Mouse (Mus musculus): ENCODE measurements around the gene Vamp8. TPM values are rescaled to one million over a fixed set of nuclear protein-coding genes. Genes with fewer than 3 reads are reported as not detected.

Vamp8 gene
- polyA plus RNA-seq, 1 experiment from 2014 or later = 206 TPM

GRCm38 (mm10) chr6:72373184-72373583, 17.3 kb downstream of the Vamp8 start:
- Histone ChIP-seq H3K9ac (replicated peaks; ENCODE audit: low read depth, low read length) (no peak overlapping the region), H3K4me1 (ENCODE audit: control insufficient read depth, insufficient read depth, low read length) (peaks cover 9% of the 10 kb centered on the region; the same call in 1 of the 2 replicates), H3K27me3 (ENCODE audit: control insufficient read depth, insufficient read depth, low read length) (no peaks in the 10 kb centered on the region), H3K4me2 (replicated peaks; ENCODE audit: low read depth, low read length) (no peak overlapping the region), H3K36me3 (ENCODE audit: control insufficient read depth, insufficient read depth, low read length) (no peaks in the 10 kb centered on the region), H3K9me3 (ENCODE audit: control insufficient read depth, low read depth, low read length) (no peaks in the 10 kb centered on the region), H3K4me3 (ENCODE audit: low read depth, low read length) (no peak overlapping the region), H3K27ac (ENCODE audit: low read length) (no peak overlapping the region)
- 70% methylated on average over 4 of the region's 4 CpGs for WGBS
- no peak for ATAC-seq (ENCODE audit: insufficient number of reproducible peaks, insufficient read depth, low FRiP score, low read depth)

- H3K9me3 ChIP-seq (ENCODE audit: control insufficient read depth, low read depth, low read length) = no peaks in the 10 kb centered on the region
- no peaks in the 10 kb centered on the region for H3K27me3 ChIP-seq (ENCODE audit: control insufficient read depth, insufficient read depth, low read length)
- H3K9ac ChIP-seq (replicated peaks; ENCODE audit: low read depth, low read length) = no peak overlapping the region
- H3K4me2 ChIP-seq (replicated peaks; ENCODE audit: low read depth, low read length) = no peak overlapping the region
- peaks cover 9% of the 10 kb centered on the region; the same call in 1 of the 2 replicates for H3K4me1 ChIP-seq (ENCODE audit: control insufficient read depth, insufficient read depth, low read length)
- WGBS = 18% methylated on average over 1 of the region's 1 CpGs
- peak overlapping the region; percentile 4; the same call in 1 of the 2 replicates for H3K27ac ChIP-seq (ENCODE audit: low read length)
- H3K4me3 ChIP-seq (ENCODE audit: low read depth, low read length) = no peak overlapping the region
- no peak for ATAC-seq (ENCODE audit: insufficient number of reproducible peaks, insufficient read depth, low FRiP score, low read depth)
- no peaks in the 10 kb centered on the region for H3K36me3 ChIP-seq (ENCODE audit: control insufficient read depth, insufficient read depth, low read length)
These were observed 18.9 kb downstream of the Vamp8 start for GRCm38 (mm10) chr6:72371571-72371970.

- Histone ChIP-seq H3K27ac (ENCODE audit: low read length) (peak overlapping the region; percentile 4; the same call in 1 of the 2 replicates), H3K27me3 (ENCODE audit: control insufficient read depth, insufficient read depth, low read length) (no peaks in the 10 kb centered on the region), H3K9me3 (ENCODE audit: control insufficient read depth, low read depth, low read length) (no peaks in the 10 kb centered on the region), H3K36me3 (ENCODE audit: control insufficient read depth, insufficient read depth, low read length) (no peaks in the 10 kb centered on the region), H3K4me1 (ENCODE audit: control insufficient read depth, insufficient read depth, low read length) (peaks cover 9% of the 10 kb centered on the region; the same call in 1 of the 2 replicates), H3K9ac (replicated peaks; ENCODE audit: low read depth, low read length) (no peak overlapping the region), H3K4me2 (replicated peaks; ENCODE audit: low read depth, low read length) (no peak overlapping the region), H3K4me3 (ENCODE audit: low read depth, low read length) (no peak overlapping the region)
- no peak for ATAC-seq (ENCODE audit: insufficient number of reproducible peaks, insufficient read depth, low FRiP score, low read depth)
- WGBS = 28% methylated on average over 5 of the region's 5 CpGs
These were observed 19.4 kb downstream of the Vamp8 start for GRCm38 (mm10) chr6:72371147-72371546.

- ATAC-seq (ENCODE audit: insufficient number of reproducible peaks, insufficient read depth, low FRiP score, low read depth) = no peak
- peaks cover 9% of the 10 kb centered on the region; the same call in 1 of the 2 replicates for H3K4me1 ChIP-seq (ENCODE audit: control insufficient read depth, insufficient read depth, low read length)
- H3K4me2 ChIP-seq (replicated peaks; ENCODE audit: low read depth, low read length) = no peak overlapping the region
- no peaks in the 10 kb centered on the region for H3K27me3 ChIP-seq (ENCODE audit: control insufficient read depth, insufficient read depth, low read length)
- no peaks in the 10 kb centered on the region for H3K36me3 ChIP-seq (ENCODE audit: control insufficient read depth, insufficient read depth, low read length)
- no peak overlapping the region for H3K9ac ChIP-seq (replicated peaks; ENCODE audit: low read depth, low read length)
- H3K27ac ChIP-seq (ENCODE audit: low read length) = no peak overlapping the region
- H3K4me3 ChIP-seq (ENCODE audit: low read depth, low read length) = no peak overlapping the region
- 77% methylated on average over 12 of the region's 12 CpGs for WGBS
- H3K9me3 ChIP-seq (ENCODE audit: control insufficient read depth, low read depth, low read length) = no peaks in the 10 kb centered on the region
These were observed 20.4 kb downstream of the Vamp8 start for GRCm38 (mm10) chr6:72370091-72370490.

GRCm38 (mm10) chr6:72369557-72369956, 20.9 kb downstream of the Vamp8 start:
- ATAC-seq (ENCODE audit: insufficient number of reproducible peaks, insufficient read depth, low FRiP score, low read depth) = no peak
- Histone ChIP-seq H3K4me1 (ENCODE audit: control insufficient read depth, insufficient read depth, low read length) (peaks cover 9% of the 10 kb centered on the region; the same call in 1 of the 2 replicates), H3K4me3 (ENCODE audit: low read depth, low read length) (no peak overlapping the region), H3K4me2 (replicated peaks; ENCODE audit: low read depth, low read length) (no peak overlapping the region), H3K9ac (replicated peaks; ENCODE audit: low read depth, low read length) (no peak overlapping the region), H3K9me3 (ENCODE audit: control insufficient read depth, low read depth, low read length) (no peaks in the 10 kb centered on the region), H3K27ac (ENCODE audit: low read length) (no peak overlapping the region), H3K36me3 (ENCODE audit: control insufficient read depth, insufficient read depth, low read length) (no peaks in the 10 kb centered on the region), H3K27me3 (ENCODE audit: control insufficient read depth, insufficient read depth, low read length) (no peaks in the 10 kb centered on the region)
- WGBS = 76% methylated on average over 4 of the region's 4 CpGs

GRCm38 (mm10) chr6:72367460-72367974, 23.0 kb downstream of the Vamp8 start:
- no peaks in the 10 kb centered on the region for H3K27me3 ChIP-seq (ENCODE audit: control insufficient read depth, insufficient read depth, low read length)
- ATAC-seq (ENCODE audit: insufficient number of reproducible peaks, insufficient read depth, low FRiP score, low read depth) = no peak
- no peak overlapping the region for H3K4me2 ChIP-seq (replicated peaks; ENCODE audit: low read depth, low read length)
- no peak overlapping the region for H3K27ac ChIP-seq (ENCODE audit: low read length)
- 76% methylated on average over 4 of the region's 4 CpGs for WGBS
- H3K4me3 ChIP-seq (ENCODE audit: low read depth, low read length) = no peak overlapping the region
- H3K9me3 ChIP-seq (ENCODE audit: control insufficient read depth, low read depth, low read length) = no peaks in the 10 kb centered on the region
- H3K9ac ChIP-seq (replicated peaks; ENCODE audit: low read depth, low read length) = no peak overlapping the region
- peaks cover 9% of the 10 kb centered on the region; the same call in 1 of the 2 replicates for H3K4me1 ChIP-seq (ENCODE audit: control insufficient read depth, insufficient read depth, low read length)
- H3K36me3 ChIP-seq (ENCODE audit: control insufficient read depth, insufficient read depth, low read length) = no peaks in the 10 kb centered on the region

- Histone ChIP-seq H3K9ac (replicated peaks; ENCODE audit: low read depth, low read length) (no peak within 1 kb of the TSS), H3K27me3 (ENCODE audit: control insufficient read depth, insufficient read depth, low read length) (no peaks in the 10 kb centered on the region), H3K9me3 (ENCODE audit: control insufficient read depth, low read depth, low read length) (no peaks in the 10 kb centered on the region), H3K27ac (ENCODE audit: low read length) (no peak within 1 kb of the TSS), H3K4me3 (ENCODE audit: low read depth, low read length) (no peak within 1 kb of the TSS), H3K36me3 (ENCODE audit: control insufficient read depth, insufficient read depth, low read length) (no peaks in the 10 kb centered on the region), H3K4me1 (ENCODE audit: control insufficient read depth, insufficient read depth, low read length) (peaks cover 9% of the 10 kb centered on the region; the same call in 1 of the 2 replicates), H3K4me2 (replicated peaks; ENCODE audit: low read depth, low read length) (no peak within 1 kb of the TSS)
- WGBS = 77% methylated on average over 4 of the region's 4 CpGs
- no peak for ATAC-seq (ENCODE audit: insufficient number of reproducible peaks, insufficient read depth, low FRiP score, low read depth)
These were observed 23.6 kb downstream of the Vamp8 start, which contains the start of gene Rnf181 for GRCm38 (mm10) chr6:72366844-72367443. Rnf181 (minus strand) TSS chr6:72366956.

- no peak overlapping the region for H3K9ac ChIP-seq (replicated peaks; ENCODE audit: low read depth, low read length)
- ATAC-seq (ENCODE audit: insufficient number of reproducible peaks, insufficient read depth, low FRiP score, low read depth) = no peak
- H3K4me3 ChIP-seq (ENCODE audit: low read depth, low read length) = no peak overlapping the region
- H3K27me3 ChIP-seq (ENCODE audit: control insufficient read depth, insufficient read depth, low read length) = no peaks in the 10 kb centered on the region
- H3K4me1 ChIP-seq (ENCODE audit: control insufficient read depth, insufficient read depth, low read length) = peaks cover 14% of the 10 kb centered on the region; the same call in 1 of the 2 replicates
- H3K36me3 ChIP-seq (ENCODE audit: control insufficient read depth, insufficient read depth, low read length) = no peaks in the 10 kb centered on the region
- H3K4me2 ChIP-seq (replicated peaks; ENCODE audit: low read depth, low read length) = no peak overlapping the region
- H3K27ac ChIP-seq (ENCODE audit: low read length) = no peak overlapping the region
- no peaks in the 10 kb centered on the region for H3K9me3 ChIP-seq (ENCODE audit: control insufficient read depth, low read depth, low read length)
- 71% methylated on average over 3 of the region's 3 CpGs for WGBS
These were observed 24.2 kb downstream of the Vamp8 start for GRCm38 (mm10) chr6:72366304-72366703.
